Mouse (Mus musculus) kidney, adult 18-20 months (tissue): ENCODE results near the gene Actl7b.
A peak's percentile ranks its signal among the peaks of the same experiment; 100 is the strongest.

Experiments used
- DNase-seq: peaks from one replicate; pipeline ENCODE4 v3.0.0; 2021

Actl7b gene

GRCm38 (mm10) chr4:56702234-56702633 lies 39.0 kb downstream of the Actl7b start:
- no peak for DNase-seq

GRCm38 (mm10) chr4:56698671-56699070 lies 42.6 kb downstream of the Actl7b start:
- peak; percentile 1 for DNase-seq

GRCm38 (mm10) chr4:56696401-56696800 lies 44.8 kb downstream of the Actl7b start:
- DNase-seq, result peak; percentile 10
